Mouse (Mus musculus): ENCODE measurements around the gene Notch1. TPM values are rescaled to one million over a fixed set of nuclear protein-coding genes. Genes with fewer than 3 reads are reported as not detected.

The Notch1 gene
- polyA plus RNA-seq, 1 experiment from 2014 or later, result 27.9 TPM

- no peak overlapping the region for H3K9ac ChIP-seq (replicated peaks)
- no peak overlapping the region for H3K4me2 ChIP-seq (replicated peaks)
- peaks cover 28% of the 10 kb centered on the region for H3K4me1 ChIP-seq (replicated peaks)
- H3K27ac ChIP-seq, result no peak overlapping the region
- no peak overlapping the region for H3K4me3 ChIP-seq (replicated peaks)
- H3K36me3 ChIP-seq, result no peaks in the 10 kb centered on the region
- H3K27me3 ChIP-seq, result no peaks in the 10 kb centered on the region
- 73% methylated on average over 3 of the region's 3 CpGs for whole genome bisulfite sequencing
- no peaks in the 10 kb centered on the region for H3K9me3 ChIP-seq
- no peak for ATAC-seq
Observed at GRCm38 (mm10) chr2:26544265-26544664, 27.8 kb upstream of the Notch1 start.

DNA sequence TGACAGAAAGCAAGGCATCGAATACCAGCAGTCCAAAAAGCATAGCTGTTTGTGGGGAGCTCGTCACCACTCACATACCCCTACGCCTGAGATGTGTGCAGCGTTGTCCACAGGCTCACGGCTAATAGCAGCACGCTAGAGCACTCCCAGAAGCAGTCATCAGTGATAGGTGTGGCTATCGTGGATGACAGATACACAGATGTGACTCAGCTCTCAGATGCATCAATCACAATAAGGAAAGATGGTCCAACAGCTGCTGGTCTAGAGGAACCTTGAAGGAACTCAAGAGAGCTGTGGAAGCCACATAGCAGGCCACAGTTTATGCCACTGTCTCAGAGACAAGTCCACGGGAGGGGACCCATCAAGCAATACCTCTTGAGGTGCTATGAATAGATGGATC is 27.3 kb upstream of the Notch1 start:
- WGBS, result 87% methylated on average over 8 of the region's 8 CpGs
- Histone ChIP-seq H3K4me3 (replicated peaks) (no peak overlapping the region), H3K9ac (replicated peaks) (no peak overlapping the region), H3K27ac (no peak overlapping the region), H3K4me2 (replicated peaks) (no peak overlapping the region), H3K4me1 (replicated peaks) (peaks cover 28% of the 10 kb centered on the region), H3K9me3 (no peaks in the 10 kb centered on the region), H3K36me3 (no peaks in the 10 kb centered on the region), H3K27me3 (no peaks in the 10 kb centered on the region)
- ATAC-seq, result no peak

GRCm38 (mm10) chr2:26543155-26543554 is 26.7 kb upstream of the Notch1 start:
- H3K27ac ChIP-seq, result no peak overlapping the region
- no peaks in the 10 kb centered on the region for H3K27me3 ChIP-seq
- no peak for ATAC-seq
- H3K4me2 ChIP-seq (replicated peaks), result no peak overlapping the region
- no peak overlapping the region for H3K4me3 ChIP-seq (replicated peaks)
- no peaks in the 10 kb centered on the region for H3K36me3 ChIP-seq
- H3K4me1 ChIP-seq (replicated peaks), result peaks cover 28% of the 10 kb centered on the region
- 79% methylated on average over 4 of the region's 4 CpGs for WGBS
- H3K9ac ChIP-seq (replicated peaks), result no peak overlapping the region
- H3K9me3 ChIP-seq, result no peaks in the 10 kb centered on the region

- WGBS, result 30% methylated on average over 9 of the region's 9 CpGs
- ATAC-seq, result peak; percentile 49
- Histone ChIP-seq H3K4me1 (replicated peaks) (peaks cover 17% of the 10 kb centered on the region), H3K9me3 (no peaks in the 10 kb centered on the region), H3K27me3 (no peaks in the 10 kb centered on the region), H3K27ac (peak overlapping the region; percentile 15; the same call in 1 of the 2 replicates), H3K4me3 (replicated peaks) (no peak overlapping the region), H3K9ac (replicated peaks) (no peak overlapping the region), H3K36me3 (no peaks in the 10 kb centered on the region), H3K4me2 (replicated peaks) (no peak overlapping the region)
Observed at GRCm38 (mm10) chr2:26541258-26541910, 24.9 kb upstream of the Notch1 start.

DNA sequence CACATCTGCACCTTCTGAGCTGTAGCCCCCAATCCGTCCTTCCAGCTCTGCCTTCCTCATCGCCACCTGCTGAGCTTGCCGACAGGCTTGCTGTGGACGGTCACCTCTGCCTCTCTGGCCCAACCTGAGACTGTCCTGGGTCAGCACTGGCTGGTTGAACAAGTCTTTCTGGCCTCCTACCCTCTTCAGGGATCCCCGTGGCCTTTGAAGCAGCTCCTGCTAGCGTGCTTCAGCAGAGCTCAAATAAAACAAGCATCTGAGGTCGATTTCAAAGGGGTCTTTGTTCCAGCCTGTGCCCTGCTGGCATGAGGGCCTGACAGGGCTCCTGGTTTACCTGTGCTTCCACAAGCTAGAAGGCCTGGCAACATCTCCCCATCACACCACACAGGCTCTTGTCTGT is 24.3 kb upstream of the Notch1 start:
- ATAC-seq, result no peak
- 23% methylated on average over 7 of the region's 7 CpGs for WGBS
- no peak overlapping the region; the same call in 1 of the 2 replicates for H3K9ac ChIP-seq (replicated peaks)
- H3K27me3 ChIP-seq, result no peaks in the 10 kb centered on the region
- H3K4me3 ChIP-seq (replicated peaks), result no peak overlapping the region
- H3K4me2 ChIP-seq (replicated peaks), result no peak overlapping the region
- no peaks in the 10 kb centered on the region for H3K36me3 ChIP-seq
- peaks cover 23% of the 10 kb centered on the region for H3K4me1 ChIP-seq (replicated peaks)
- H3K9me3 ChIP-seq, result no peaks in the 10 kb centered on the region
- 0 out of 2 replicates have a peak overlapping the region, but pooled peaks have one; percentile 15 for H3K27ac ChIP-seq

GRCm38 (mm10) chr2:26539516-26539915 is 23.1 kb upstream of the Notch1 start:
- Histone ChIP-seq H3K27me3 (no peaks in the 10 kb centered on the region), H3K4me3 (replicated peaks) (no peak overlapping the region), H3K27ac (no peak overlapping the region), H3K36me3 (no peaks in the 10 kb centered on the region), H3K9me3 (no peaks in the 10 kb centered on the region), H3K4me2 (replicated peaks) (no peak overlapping the region), H3K4me1 (replicated peaks) (peaks cover 35% of the 10 kb centered on the region), H3K9ac (replicated peaks) (no peak overlapping the region)
- no peak for ATAC-seq
- 78% methylated on average over 2 of the region's 2 CpGs for whole genome bisulfite sequencing

- Histone ChIP-seq H3K9ac (replicated peaks) (no peak overlapping the region), H3K36me3 (no peaks in the 10 kb centered on the region), H3K27me3 (no peaks in the 10 kb centered on the region), H3K4me1 (replicated peaks) (peaks cover 48% of the 10 kb centered on the region), H3K4me2 (replicated peaks) (no peak overlapping the region), H3K9me3 (no peaks in the 10 kb centered on the region), H3K27ac (peak overlapping the region; percentile 79), H3K4me3 (replicated peaks) (no peak overlapping the region)
- WGBS, result 21% methylated on average over 4 of the region's 4 CpGs
- peak; percentile 59 for ATAC-seq
Observed at GRCm38 (mm10) chr2:26535517-26536045, 19.1 kb upstream of the Notch1 start.

- H3K4me1 ChIP-seq (replicated peaks), result peaks cover 45% of the 10 kb centered on the region
- no peak overlapping the region for H3K4me3 ChIP-seq (replicated peaks)
- no peak overlapping the region for H3K9ac ChIP-seq (replicated peaks)
- ATAC-seq, result no peak
- H3K27me3 ChIP-seq, result no peaks in the 10 kb centered on the region
- 73% methylated on average over 2 of the region's 2 CpGs for WGBS
- H3K4me2 ChIP-seq (replicated peaks), result no peak overlapping the region
- H3K36me3 ChIP-seq, result no peaks in the 10 kb centered on the region
- no peaks in the 10 kb centered on the region for H3K9me3 ChIP-seq
- H3K27ac ChIP-seq, result peak overlapping the region; percentile 79
Observed at GRCm38 (mm10) chr2:26534616-26535015, 18.2 kb upstream of the Notch1 start.

GRCm38 (mm10) chr2:26534161-26534560 is 17.7 kb upstream of the Notch1 start:
- no peaks in the 10 kb centered on the region for H3K36me3 ChIP-seq
- WGBS, result 52% methylated on average over 3 of the region's 3 CpGs
- H3K27me3 ChIP-seq, result no peaks in the 10 kb centered on the region
- H3K9ac ChIP-seq (replicated peaks), result no peak overlapping the region
- peaks cover 45% of the 10 kb centered on the region for H3K4me1 ChIP-seq (replicated peaks)
- ATAC-seq, result no peak
- no peak overlapping the region for H3K4me3 ChIP-seq (replicated peaks)
- H3K9me3 ChIP-seq, result no peaks in the 10 kb centered on the region
- H3K4me2 ChIP-seq (replicated peaks), result no peak overlapping the region
- peak overlapping the region; percentile 79 for H3K27ac ChIP-seq

GRCm38 (mm10) chr2:26533249-26533648 is 16.8 kb upstream of the Notch1 start:
- 24% methylated on average over 5 of the region's 5 CpGs for WGBS
- H3K27me3 ChIP-seq, result no peaks in the 10 kb centered on the region
- H3K9me3 ChIP-seq, result no peaks in the 10 kb centered on the region
- peak; percentile 59 for ATAC-seq
- no peak overlapping the region for H3K9ac ChIP-seq (replicated peaks)
- no peaks in the 10 kb centered on the region for H3K36me3 ChIP-seq
- no peak overlapping the region for H3K4me3 ChIP-seq (replicated peaks)
- H3K4me2 ChIP-seq (replicated peaks), result no peak overlapping the region
- peaks cover 45% of the 10 kb centered on the region for H3K4me1 ChIP-seq (replicated peaks)
- peak overlapping the region; percentile 79 for H3K27ac ChIP-seq

GRCm38 (mm10) chr2:26531829-26532228 is 15.4 kb upstream of the Notch1 start:
- Histone ChIP-seq H3K4me1 (replicated peaks) (peaks cover 45% of the 10 kb centered on the region), H3K9me3 (no peaks in the 10 kb centered on the region), H3K4me3 (replicated peaks) (no peak overlapping the region), H3K4me2 (replicated peaks) (no peak overlapping the region), H3K27ac (peak overlapping the region; percentile 79), H3K27me3 (no peaks in the 10 kb centered on the region), H3K36me3 (no peaks in the 10 kb centered on the region), H3K9ac (replicated peaks) (no peak overlapping the region)
- 70% methylated on average over 6 of the region's 6 CpGs for WGBS
- ATAC-seq, result no peak

DNA sequence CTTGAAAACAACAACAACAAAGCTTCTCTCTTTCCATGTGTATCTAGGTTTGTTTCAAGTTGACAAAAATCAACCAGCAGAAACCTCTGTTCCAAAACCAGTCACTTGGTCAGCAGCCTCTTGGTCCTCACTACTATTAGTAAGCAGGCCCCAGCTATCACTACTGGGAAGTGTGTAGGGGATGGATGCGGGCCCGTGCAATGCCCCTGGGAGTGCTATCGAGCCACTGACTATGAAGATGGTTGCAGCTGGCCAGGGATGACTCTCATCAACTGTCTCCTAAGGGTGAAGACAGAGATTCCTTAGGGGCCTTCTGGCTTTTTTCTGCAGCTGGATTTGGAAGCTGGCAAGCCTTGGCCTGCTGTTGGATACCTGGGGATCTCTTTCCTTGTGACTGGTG is 13.4 kb upstream of the Notch1 start:
- Histone ChIP-seq H3K9me3 (no peaks in the 10 kb centered on the region), H3K27ac (no peak overlapping the region), H3K36me3 (no peaks in the 10 kb centered on the region), H3K4me3 (replicated peaks) (no peak overlapping the region), H3K4me2 (replicated peaks) (no peak overlapping the region), H3K4me1 (replicated peaks) (peaks cover 36% of the 10 kb centered on the region), H3K9ac (replicated peaks) (no peak overlapping the region), H3K27me3 (no peaks in the 10 kb centered on the region)
- ATAC-seq, result no peak
- 85% methylated on average over 3 of the region's 3 CpGs for WGBS

Data from midbrain, embryonic 13.5 days (tissue).